Mouse (Mus musculus) cerebellum, postnatal 10 days (tissue): ENCODE results near the gene Hs6st3.
"Not testable (repeated sequence)": the region's sequence is repeated elsewhere in the genome, so short reads cannot be mapped to it uniquely, and the experiment has no call there.

Experiments used
- DNase-seq, 2 experiments: peaks; one replicate each; pipeline ENCODE4 v3.0.0; 2021; ENCODE audit warnings: mixed read lengths in 2 of 2

Gene Hs6st3

DNA sequence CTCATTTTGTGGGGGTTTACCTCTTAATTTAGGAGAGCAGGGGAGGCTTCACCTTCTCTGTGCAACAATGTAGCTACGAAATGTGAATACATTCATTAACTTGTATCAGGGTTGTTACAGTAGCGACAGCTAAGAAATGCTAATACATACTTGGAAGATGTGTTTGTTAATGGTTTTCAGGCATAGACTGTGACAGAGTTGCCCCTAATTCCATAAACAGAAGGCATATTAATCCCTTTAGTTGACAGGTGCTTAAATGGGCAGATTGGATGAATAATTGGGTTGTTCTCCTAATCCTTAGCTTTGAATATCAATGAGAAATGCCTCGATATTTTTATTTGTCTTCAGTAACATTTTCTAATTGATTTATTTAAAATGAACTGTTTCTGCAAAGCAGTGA is 314.7 kb downstream of the Hs6st3 start:
- no peak for DNase-seq

- DNase-seq: peak; percentile 60 to 67
Observed at GRCm38 (mm10) chr14:119464308-119464707, 326.2 kb downstream of the Hs6st3 start.

- peak; percentile 57 to 67 for DNase-seq
Observed at GRCm38 (mm10) chr14:119464883-119465282, 326.7 kb downstream of the Hs6st3 start.

DNA sequence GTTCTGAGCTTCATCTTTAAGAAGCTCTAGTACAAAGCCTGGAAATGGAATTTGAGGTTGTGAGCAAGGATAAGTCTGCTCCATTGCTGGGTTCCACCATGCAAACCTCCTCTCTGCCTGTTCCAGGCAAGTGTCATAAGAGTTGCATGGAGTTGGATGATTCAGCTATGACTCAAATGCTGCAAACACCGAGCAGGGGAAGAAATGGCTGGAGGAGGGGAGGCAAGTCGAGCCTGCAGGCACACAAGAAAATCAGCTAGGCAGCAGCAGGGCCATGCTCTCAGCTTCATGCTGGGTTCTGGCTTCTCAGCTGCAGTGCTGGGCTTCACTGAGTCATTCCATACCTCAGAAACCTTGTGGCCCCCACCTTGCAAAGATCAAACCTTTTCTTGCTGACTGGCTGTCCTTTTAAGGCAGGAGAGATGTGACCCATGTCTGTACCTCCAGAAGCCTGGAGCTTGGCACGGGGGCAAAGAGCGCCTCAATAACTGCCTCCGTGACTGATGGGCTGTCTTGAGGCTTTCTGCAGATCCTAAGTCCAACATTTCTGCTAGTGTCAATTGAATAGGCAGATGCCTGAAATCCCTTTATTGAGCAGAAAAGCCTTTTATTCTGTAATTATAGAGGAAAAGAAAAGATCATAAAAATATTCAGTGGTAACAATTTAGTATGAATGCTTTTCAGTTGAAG is 328.9 kb downstream of the Hs6st3 start:
- peak; percentile 26 to 34 for DNase-seq

GRCm38 (mm10) chr14:119476582-119476981 is 338.4 kb downstream of the Hs6st3 start:
- DNase-seq: no peak

DNA sequence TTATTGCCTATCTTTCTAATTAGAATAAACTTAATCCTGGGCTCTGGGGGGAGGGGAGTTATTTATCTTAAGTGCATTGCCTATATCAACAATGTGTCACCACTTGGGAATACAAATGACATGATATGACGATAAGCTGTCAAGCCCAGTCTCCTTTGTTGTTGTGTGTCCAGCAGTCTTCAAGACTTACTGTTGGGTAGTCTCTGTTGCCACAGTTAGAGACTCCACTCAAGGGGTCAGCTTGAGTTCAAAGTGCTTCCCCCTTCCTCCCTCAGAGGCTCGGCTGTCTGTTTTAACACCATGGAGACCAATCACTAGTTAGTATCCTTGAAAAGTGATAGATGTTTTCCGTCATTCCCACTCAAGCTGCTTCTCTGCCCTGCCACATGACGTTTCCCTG is 339.7 kb downstream of the Hs6st3 start:
- no peak for DNase-seq

GRCm38 (mm10) chr14:119488978-119489703 is 351.0 kb downstream of the Hs6st3 start:
- DNase-seq: no peak

DNA sequence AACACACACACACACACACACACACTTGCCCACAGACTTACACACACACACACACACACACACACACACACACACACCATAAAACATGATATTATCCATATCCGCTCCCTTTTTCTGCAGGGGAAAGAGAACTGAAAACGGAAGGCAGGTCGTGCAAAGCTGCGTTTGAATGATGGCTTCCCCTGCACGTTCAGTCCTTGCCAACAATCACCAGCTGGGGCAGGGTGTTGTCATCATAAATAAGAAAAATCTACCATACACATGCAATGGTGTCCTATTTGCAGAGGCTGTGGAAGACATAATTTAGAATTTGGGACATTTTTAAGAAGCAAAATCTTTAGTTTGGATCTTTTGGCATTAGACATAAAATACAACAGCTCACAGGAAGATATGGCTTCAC is 382.5 kb downstream of the Hs6st3 start:
- peak; percentile 38 to 39 for DNase-seq

DNA sequence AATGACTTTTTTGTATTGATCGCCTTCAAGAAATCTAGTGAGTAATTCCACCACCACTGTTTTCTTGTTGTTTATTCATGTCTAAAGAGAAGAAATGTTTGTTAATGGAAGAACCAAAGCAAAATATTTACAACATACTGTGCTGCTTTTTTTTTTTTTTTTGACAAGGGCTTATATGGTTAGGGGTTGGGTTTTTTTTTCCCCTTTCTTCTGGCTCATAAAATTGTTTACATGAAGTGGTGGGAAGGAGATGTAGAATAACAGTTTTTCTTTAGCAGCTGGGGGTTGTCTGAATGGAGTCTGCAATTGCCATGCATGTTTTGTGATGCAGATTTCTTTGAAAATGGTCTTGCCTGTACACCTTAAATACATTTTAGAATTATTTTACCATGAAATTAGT is 382.9 kb downstream of the Hs6st3 start:
- no peak for DNase-seq

GRCm38 (mm10) chr14:119532889-119533546 is 394.9 kb downstream of the Hs6st3 start:
- DNase-seq: no peak

- no peak for DNase-seq
Observed at GRCm38 (mm10) chr14:119540505-119540904, 402.4 kb downstream of the Hs6st3 start.

- DNase-seq: peak; percentile 38 to 61
Observed at GRCm38 (mm10) chr14:119544596-119544995, 406.5 kb downstream of the Hs6st3 start.

- DNase-seq: no peak
Observed at GRCm38 (mm10) chr14:119558356-119558755, 420.2 kb downstream of the Hs6st3 start.

GRCm38 (mm10) chr14:119582039-119582508 is 443.9 kb downstream of the Hs6st3 start:
- peak; percentile 16 to 25 for DNase-seq

GRCm38 (mm10) chr14:119585069-119585468 is 446.9 kb downstream of the Hs6st3 start:
- no peak for DNase-seq

- not testable (repeated sequence) for DNase-seq
Observed at GRCm38 (mm10) chr14:119587365-119587764, 449.2 kb downstream of the Hs6st3 start.

DNA sequence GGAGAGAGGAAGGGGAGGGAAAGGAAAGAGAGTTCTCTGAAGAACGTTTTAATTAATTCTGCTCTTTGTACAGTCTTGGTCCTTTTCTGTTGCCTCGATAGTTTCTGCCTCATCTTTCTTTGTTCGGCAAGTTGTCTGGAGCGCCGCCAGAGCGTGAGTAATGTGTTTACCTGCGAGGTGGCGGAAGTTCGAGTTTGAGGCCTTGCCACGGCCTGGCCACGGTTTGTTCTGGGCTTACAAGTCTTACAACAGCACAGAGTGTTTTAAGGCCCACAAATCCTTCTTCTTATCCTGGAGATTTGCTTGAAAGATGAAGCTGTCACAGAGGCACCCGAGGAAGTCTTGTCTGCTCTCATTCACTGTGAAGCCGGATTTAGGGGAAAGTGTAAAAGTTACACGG is 466.2 kb downstream of the Hs6st3 start:
- peak; percentile 29 to 41 for DNase-seq

- no peak for DNase-seq
Observed at GRCm38 (mm10) chr14:119612793-119613192, 474.7 kb downstream of the Hs6st3 start.

DNA sequence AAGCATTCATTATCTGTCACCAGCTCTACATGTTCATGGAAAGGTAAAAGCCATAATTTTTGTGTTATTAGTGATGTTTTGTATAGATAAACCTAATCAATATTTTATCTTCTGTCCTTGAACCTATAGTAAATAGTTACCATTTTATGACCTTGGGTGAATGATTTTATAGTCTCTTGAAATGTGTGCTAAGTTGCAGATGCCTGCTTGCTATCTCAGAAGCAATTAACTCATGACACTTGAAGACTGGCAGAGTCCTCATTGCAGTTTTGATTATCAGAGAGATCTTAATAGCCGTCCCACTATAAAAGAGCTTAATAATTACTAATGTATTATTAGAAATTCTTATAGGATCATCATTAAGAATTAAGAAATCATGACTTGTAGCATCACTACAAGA is 491.0 kb downstream of the Hs6st3 start:
- DNase-seq: no peak

DNA sequence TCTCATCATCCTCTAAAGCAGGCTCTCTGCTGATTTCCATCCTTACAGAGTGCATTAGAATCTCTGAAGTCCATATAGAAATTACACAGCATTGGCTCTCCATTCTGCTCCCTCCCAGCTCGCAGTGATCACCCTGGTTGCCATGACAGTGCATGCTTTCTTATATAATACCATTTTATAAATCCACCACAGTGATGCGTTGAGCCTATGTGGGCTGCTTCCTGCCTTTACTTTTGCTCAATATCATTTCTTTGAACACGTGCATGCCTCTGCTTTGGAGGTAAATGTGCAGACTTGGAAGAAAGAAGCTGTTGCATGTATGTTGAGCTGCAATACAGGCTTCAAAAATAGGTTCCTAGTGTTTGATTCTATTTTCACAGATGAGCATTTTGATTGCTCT is 494.9 kb downstream of the Hs6st3 start:
- DNase-seq: no peak

DNA sequence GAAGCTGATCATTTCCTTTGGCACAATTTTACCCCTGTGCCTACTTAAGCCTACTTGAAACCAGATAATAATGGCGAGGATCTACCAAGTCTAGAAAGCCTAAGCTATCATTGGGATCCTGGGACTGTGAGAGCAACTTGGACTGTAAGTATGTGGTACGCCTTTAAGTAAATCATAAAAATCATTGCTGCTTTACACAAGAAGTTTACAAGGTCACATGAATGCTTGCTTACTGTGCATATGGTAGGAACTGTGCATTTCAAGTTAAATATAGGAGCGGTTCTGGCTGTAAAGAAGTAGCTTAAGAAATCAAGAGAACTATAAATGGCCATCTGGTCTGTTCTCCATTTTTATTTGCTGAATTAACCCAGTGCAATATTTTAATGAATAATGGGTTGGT is 495.5 kb downstream of the Hs6st3 start:
- DNase-seq: no peak

DNA sequence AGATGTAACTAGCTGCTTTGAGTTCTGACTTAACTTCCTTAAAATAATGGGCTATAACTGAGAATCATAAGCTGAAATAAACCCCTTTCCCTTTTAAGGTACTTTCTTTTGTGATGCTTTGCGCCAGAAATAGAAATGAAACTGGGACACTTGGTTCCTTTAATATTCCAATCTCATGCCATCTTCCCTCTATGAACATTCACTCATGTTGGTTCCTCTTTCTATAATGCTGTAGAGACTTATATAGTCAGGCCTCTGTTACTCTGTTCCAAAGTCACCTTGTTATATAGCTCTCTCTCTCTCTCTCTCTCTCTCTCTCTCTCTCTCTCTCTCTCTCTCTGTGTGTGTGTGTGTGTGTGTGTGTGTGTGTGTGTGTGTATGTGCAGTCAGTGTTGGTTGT is 504.7 kb downstream of the Hs6st3 start:
- DNase-seq: no peak

GRCm38 (mm10) chr14:119643840-119644239 is 505.7 kb downstream of the Hs6st3 start:
- DNase-seq: no peak

DNA sequence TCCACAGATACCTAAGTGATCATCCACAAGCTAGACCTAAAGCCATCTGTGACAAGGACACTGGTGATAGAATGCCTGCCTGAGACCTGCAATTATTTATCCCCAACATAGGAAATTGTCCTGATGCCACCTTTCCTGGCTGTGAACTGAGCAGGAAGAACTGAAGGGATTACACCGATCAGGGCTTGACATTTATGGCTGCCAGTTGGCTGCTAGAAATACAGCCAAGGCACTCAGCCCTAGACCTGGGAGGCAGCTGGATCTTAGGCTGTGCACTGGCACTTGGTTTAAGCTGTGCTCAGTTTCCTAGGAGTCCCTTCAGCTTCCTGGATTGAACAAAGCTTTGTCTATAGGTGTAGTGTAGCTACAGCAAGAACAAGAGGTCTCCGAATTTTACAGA is 518.8 kb downstream of the Hs6st3 start:
- DNase-seq: peak; percentile 49 to 56
